Mouse (Mus musculus) kidney, embryonic 16.5 days (tissue): ENCODE measurements at regions not wholly inside any gene's neighbourhood (a gene's known extent, or its start where the extent isn't known, plus 50 kb on each side); places are given as distances from the start of the nearest gene placed in this dataset.

Source experiments
- ATAC-seq: fragments of 200-750 bp; cut with Nextera tagmentation; 2 replicates; pipeline ENCODE4 v1.8.0; 2017; ENCODE audit warnings: moderate TSS enrichment; ENCODE audit not compliant: low FRiP score, low TSS enrichment
- H3K27ac ChIP-seq: fragments of 300-500 bp; sonication (generic); 2 replicates; pipeline ENCODE4 v1.5.1; 2014; ENCODE audit warnings: low read length
- H3K27me3 ChIP-seq: fragments of 300-500 bp; sonication (generic); 2 replicates; pipeline ENCODE4 v1.6.1; 2014; ENCODE audit warnings: low read length, control low read depth, mixed read lengths; ENCODE audit not compliant: insufficient read depth
- H3K36me3 ChIP-seq: fragments of 300-500 bp; sonication (generic); 2 replicates; pipeline ENCODE4 v1.6.1; 2014; ENCODE audit warnings: low read length, control low read depth, mixed read lengths; ENCODE audit not compliant: insufficient read depth
- H3K4me1 ChIP-seq: fragments of 300-500 bp; sonication (generic); 2 replicates; pipeline ENCODE4 v1.6.1; 2014; ENCODE audit warnings: low read length, control low read depth, mixed read lengths; ENCODE audit not compliant: insufficient read depth
- H3K4me2 ChIP-seq: fragments of 300-500 bp; sonication (generic); replicated peaks from 2 replicates; pipeline ENCODE4 v1.6.1; 2014; ENCODE audit warnings: low read depth, low read length
- H3K4me3 ChIP-seq: fragments of 300-500 bp; sonication (generic); 2 replicates; pipeline ENCODE4 v1.5.1; 2014; ENCODE audit warnings: mild to moderate bottlenecking, low read length
- H3K9ac ChIP-seq: fragments of 300-500 bp; sonication (generic); replicated peaks from 2 replicates; pipeline ENCODE4 v1.6.1; 2014; ENCODE audit warnings: low read length
- H3K9me3 ChIP-seq: fragments of 300-500 bp; sonication (generic); 2 replicates; pipeline ENCODE4 v1.6.1; 2016; ENCODE audit warnings: low read length, control low read depth
- WGBS: fragments of 180-500 bp; shearing (Covaris S2); extraction: QIAGEN DNeasy Blood & Tissue Kit; methylation state at CpG from one replicate; pipeline ENCODE4 v1.1.7; 2014; 5-methylcytosine and 5-hydroxymethylcytosine counted together

DNA sequence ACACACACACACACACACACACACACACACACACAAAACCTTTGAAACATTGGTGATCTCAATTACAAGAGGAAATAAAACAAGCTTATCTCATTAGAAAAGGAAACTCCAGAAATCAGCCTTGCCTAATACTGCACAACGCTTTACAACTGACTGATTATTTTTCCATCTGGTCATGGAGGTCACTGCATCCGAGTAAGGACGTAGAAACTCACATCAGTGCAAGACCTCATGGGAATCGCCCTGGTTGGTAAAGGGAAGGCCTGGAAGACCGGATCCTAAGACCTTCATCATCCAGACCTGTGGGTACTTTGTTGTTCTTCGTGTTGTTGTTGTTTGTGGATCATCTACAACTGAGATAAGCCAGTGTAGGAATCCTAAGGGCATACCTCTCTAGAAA lies 77.8 kb upstream of the Sestd1 start:
- WGBS, result 62% methylated on average over 6 of the region's 6 CpGs
- H3K4me1 ChIP-seq, result no peaks in the 10 kb centered on the region
- no peak overlapping the region for H3K4me2 ChIP-seq
- no peak overlapping the region for H3K4me3 ChIP-seq
- no peak overlapping the region for H3K27ac ChIP-seq
- H3K27me3 ChIP-seq, result no peaks in the 10 kb centered on the region
- no peaks in the 10 kb centered on the region for H3K9me3 ChIP-seq
- no peaks in the 10 kb centered on the region for H3K36me3 ChIP-seq
- H3K9ac ChIP-seq, result no peak overlapping the region
- no peak for ATAC-seq

DNA sequence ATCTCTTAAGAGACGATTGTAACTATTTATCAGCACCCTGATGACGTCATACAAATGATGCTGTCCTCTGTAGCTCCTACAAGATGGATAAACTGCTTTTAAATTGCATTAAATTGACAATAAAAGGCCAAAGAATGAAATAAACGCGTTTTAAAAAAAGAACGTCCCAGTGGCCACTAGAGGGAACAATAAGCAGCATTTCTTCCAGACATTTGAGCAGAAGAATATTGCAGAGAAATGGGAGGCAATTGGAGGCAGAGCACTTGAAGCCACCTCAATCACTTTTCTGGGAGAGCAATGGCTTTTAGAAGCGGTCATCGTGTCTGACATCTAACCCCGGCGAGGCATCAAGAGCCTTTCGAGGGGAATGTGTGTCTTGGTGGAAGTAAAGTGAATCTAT lies 76.4 kb upstream of the Sestd1 start:
- H3K4me2 ChIP-seq, result no peak overlapping the region
- H3K36me3 ChIP-seq, result no peaks in the 10 kb centered on the region
- no peaks in the 10 kb centered on the region for H3K27me3 ChIP-seq
- H3K4me1 ChIP-seq, result no peaks in the 10 kb centered on the region
- H3K9ac ChIP-seq, result no peak overlapping the region
- H3K4me3 ChIP-seq, result no peak overlapping the region
- WGBS, result 70% methylated on average over 10 of the region's 10 CpGs
- H3K27ac ChIP-seq, result no peak overlapping the region
- no peaks in the 10 kb centered on the region for H3K9me3 ChIP-seq
- ATAC-seq, result no peak

DNA sequence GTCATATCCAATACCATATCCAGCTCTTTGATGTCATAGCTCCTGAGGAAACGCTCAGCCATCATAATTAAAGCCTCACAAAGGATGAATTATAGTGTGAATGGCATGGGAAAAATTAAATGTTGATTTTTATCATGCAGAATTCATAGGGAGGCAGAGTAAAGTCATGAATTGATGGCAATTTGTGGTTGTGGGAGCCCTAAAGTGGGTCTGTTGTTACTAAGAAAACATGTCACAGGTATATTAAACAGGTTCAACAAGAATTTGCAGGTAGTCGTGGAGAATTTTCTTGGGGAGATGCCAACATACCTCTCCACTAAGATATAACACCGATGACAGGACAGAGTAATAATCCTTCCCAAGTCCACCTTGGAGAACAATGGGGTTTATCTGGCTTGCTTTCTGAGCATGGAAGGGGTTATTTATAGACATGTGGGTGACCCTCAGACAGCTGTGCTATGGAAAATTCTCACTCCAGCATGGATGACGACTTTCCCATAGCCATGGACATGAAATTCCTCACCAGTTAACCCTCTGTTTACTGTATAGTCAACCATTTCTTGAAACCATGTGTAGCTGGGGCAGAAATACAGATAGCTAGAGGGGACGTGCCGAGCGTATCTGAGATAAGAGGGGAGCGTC lies 71.7 kb upstream of the Sestd1 start:
- H3K4me2 ChIP-seq, result no peak overlapping the region
- H3K36me3 ChIP-seq, result no peaks in the 10 kb centered on the region
- no peak overlapping the region for H3K9ac ChIP-seq
- H3K4me1 ChIP-seq, result no peaks in the 10 kb centered on the region
- no peaks in the 10 kb centered on the region for H3K9me3 ChIP-seq
- no peak for ATAC-seq
- no peaks in the 10 kb centered on the region for H3K27me3 ChIP-seq
- WGBS, result 73% methylated on average over 8 of the region's 8 CpGs
- H3K4me3 ChIP-seq, result no peak overlapping the region
- no peak overlapping the region for H3K27ac ChIP-seq

DNA sequence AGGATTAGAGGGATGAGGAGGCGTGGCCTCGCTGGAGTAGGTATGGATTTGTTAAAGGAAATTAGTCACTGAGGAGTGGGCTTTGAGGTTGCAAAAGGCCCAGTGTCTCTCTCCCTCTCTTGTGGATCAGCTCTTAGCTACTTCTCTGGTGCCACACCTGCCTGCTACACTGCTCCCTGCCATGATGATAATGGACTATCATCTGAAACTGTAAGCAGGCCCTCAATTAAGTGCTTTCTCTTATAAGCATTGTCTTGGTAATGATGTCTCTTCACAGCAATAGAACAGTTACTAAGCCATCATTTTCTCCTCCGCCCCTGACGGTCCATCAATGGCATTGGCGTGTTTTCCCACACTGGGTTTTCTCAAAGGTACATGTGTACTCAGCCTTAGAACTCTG lies 66.6 kb upstream of the Sestd1 start:
- H3K9ac ChIP-seq, result no peak overlapping the region
- H3K27ac ChIP-seq, result no peak overlapping the region
- H3K4me1 ChIP-seq, result no peaks in the 10 kb centered on the region
- 97% methylated on average over 5 of the region's 5 CpGs for WGBS
- H3K4me3 ChIP-seq, result no peak overlapping the region
- ATAC-seq, result no peak
- H3K4me2 ChIP-seq, result no peak overlapping the region
- peaks cover 4% of the 10 kb centered on the region; the same call in 1 of the 2 replicates for H3K9me3 ChIP-seq
- H3K27me3 ChIP-seq, result no peaks in the 10 kb centered on the region
- no peaks in the 10 kb centered on the region for H3K36me3 ChIP-seq

DNA sequence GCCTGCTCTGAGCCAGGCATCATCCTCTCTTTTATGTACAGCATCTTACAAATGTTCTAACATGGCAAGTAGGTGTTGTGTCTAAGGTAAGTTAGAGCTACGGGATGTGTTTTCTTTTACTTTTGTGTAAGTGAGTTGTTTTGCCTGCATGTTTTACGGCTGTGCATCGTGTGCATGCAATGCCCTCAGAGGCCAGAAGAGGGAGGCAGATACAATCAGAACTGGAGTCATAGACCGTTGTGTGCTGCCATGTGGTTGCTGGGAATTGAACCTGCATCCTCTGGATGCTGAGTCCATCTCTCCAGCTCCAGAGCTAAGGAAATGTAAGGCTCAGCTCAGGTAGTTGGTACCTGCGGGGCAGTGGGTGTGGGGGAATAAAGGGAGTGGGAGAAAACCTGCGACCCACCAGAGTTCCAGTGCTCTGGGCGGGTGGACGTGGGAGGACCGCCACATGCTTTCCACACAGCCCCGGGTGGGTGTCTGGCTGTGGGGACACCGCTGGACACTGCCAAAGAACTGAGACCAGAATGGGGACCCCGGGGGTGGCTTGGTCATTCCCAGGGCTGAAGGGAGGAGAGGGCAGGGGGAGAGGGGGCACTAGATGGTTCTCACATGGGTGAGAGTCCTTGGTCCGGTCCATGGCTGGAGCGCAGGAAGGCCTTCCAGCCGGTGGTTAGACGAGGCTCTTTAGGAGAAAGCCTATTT lies 63.5 kb upstream of the Sestd1 start:
- no peak overlapping the region for H3K9ac ChIP-seq
- no peak overlapping the region for H3K4me3 ChIP-seq
- peaks cover 4% of the 10 kb centered on the region; the same call in 1 of the 2 replicates for H3K9me3 ChIP-seq
- no peak overlapping the region for H3K27ac ChIP-seq
- no peak for ATAC-seq
- WGBS, result 89% methylated on average over 16 of the region's 16 CpGs
- no peaks in the 10 kb centered on the region for H3K27me3 ChIP-seq
- H3K36me3 ChIP-seq, result no peaks in the 10 kb centered on the region
- no peaks in the 10 kb centered on the region for H3K4me1 ChIP-seq
- H3K4me2 ChIP-seq, result no peak overlapping the region

DNA sequence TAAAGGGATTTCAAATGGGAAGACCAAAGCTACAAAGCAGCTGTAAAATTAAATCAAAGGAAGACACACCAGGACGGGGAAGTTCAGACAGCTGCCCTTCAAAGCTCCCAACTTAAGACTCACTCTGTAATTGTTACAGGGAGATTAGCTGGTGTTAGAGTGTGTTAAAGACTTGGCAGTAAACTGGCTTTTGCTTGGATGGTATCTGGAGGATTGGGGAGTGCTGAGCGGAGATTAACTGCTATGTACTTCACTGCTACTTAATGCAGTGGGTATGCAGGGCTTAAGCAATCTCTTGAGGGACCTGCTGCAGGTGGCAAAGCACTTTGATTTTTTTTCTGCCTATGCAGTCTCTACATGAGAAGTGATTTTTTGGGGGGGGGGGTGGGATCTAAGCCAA lies 62.0 kb upstream of the Sestd1 start:
- H3K9ac ChIP-seq, result no peak overlapping the region
- H3K4me3 ChIP-seq, result no peak overlapping the region
- no peaks in the 10 kb centered on the region for H3K4me1 ChIP-seq
- H3K9me3 ChIP-seq, result peaks cover 11% of the 10 kb centered on the region; the same call in 1 of the 2 replicates
- H3K27me3 ChIP-seq, result no peaks in the 10 kb centered on the region
- 0 out of 2 replicates have a peak overlapping the region, but pooled peaks have one; percentile 8 for H3K4me2 ChIP-seq
- no peak for ATAC-seq
- WGBS, result 32% methylated on average over 2 of the region's 2 CpGs
- H3K27ac ChIP-seq, result no peak overlapping the region
- H3K36me3 ChIP-seq, result no peaks in the 10 kb centered on the region

DNA sequence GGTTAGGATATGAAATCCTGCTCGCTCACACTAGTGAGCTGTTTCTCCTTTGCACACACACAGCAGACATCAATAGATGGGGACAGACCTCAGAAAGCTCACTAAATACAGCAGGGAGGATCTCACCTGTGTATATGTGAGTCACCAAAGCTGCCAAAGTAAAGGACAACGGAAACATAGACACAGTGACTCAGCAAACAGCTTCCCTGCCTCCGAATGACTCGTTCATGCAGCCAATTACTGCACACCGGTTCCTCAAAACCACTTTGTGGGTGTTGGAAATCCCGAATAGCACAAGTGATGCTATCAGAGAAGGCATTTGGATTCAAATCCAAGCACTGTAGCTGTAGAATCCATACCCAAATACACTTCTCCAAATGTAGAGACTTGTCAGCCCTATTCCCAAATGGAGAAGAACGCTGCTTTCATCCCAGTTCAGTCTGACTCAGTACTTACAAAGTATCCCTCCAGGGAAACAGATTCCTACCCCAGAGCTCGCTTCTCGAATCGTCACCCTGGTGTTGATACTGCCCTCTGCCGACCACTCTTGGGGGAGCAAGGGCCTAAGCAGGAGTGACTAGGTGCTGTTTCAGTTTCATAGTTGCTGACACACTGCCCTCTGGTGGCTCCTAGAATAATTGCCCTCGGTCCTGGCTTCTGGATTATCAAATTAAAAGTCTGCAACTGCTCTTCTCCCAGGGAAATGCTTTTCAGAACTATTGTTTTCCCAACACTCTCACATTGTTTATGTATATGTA lies 61.4 kb upstream of the Sestd1 start:
- H3K9ac ChIP-seq, result no peak overlapping the region
- no peak overlapping the region for H3K4me3 ChIP-seq
- peaks cover 7% of the 10 kb centered on the region; the same call in 1 of the 2 replicates for H3K9me3 ChIP-seq
- no peak overlapping the region for H3K4me2 ChIP-seq
- H3K27ac ChIP-seq, result no peak overlapping the region
- no peaks in the 10 kb centered on the region for H3K4me1 ChIP-seq
- 43% methylated on average over 12 of the region's 12 CpGs for WGBS
- no peaks in the 10 kb centered on the region for H3K36me3 ChIP-seq
- ATAC-seq, result peak; percentile 85
- no peaks in the 10 kb centered on the region for H3K27me3 ChIP-seq

- Histone ChIP-seq H3K27me3 (no peaks in the 10 kb centered on the region), H3K9ac (no peak overlapping the region), H3K4me2 (no peak overlapping the region), H3K4me1 (no peaks in the 10 kb centered on the region), H3K9me3 (0 out of 2 replicates have a peak, but pooled peaks cover 7% of the 10 kb centered on the region), H3K36me3 (no peaks in the 10 kb centered on the region), H3K27ac (no peak overlapping the region), H3K4me3 (no peak overlapping the region)
- 87% methylated on average over 6 of the region's 6 CpGs for WGBS
- ATAC-seq, result no peak
Measured at GRCm38 (mm10) chr2:77340076-77340475, 59.7 kb upstream of the Sestd1 start.

- Histone ChIP-seq H3K9me3 (0 out of 2 replicates have a peak, but pooled peaks cover 7% of the 10 kb centered on the region), H3K4me3 (no peak overlapping the region), H3K9ac (no peak overlapping the region), H3K36me3 (no peaks in the 10 kb centered on the region), H3K27me3 (no peaks in the 10 kb centered on the region), H3K4me1 (no peaks in the 10 kb centered on the region), H3K4me2 (no peak overlapping the region), H3K27ac (no peak overlapping the region)
- 74% methylated on average over 3 of the region's 3 CpGs for WGBS
- ATAC-seq, result no peak
Measured at GRCm38 (mm10) chr2:77337786-77338406, 57.5 kb upstream of the Sestd1 start.
